Mouse (Mus musculus) thymus, adult 2 months (tissue): ENCODE data around the gene Dmwd. TPM values are rescaled to one million over a fixed set of nuclear protein-coding genes. Genes with fewer than 3 reads are reported as not detected.

Experiments used
- DNase-seq: peaks from one replicate; pipeline ENCODE4 v3.0.0; 2021
- H3K27ac ChIP-seq: fragments of 200-500 bp; 2 replicates; pipeline ENCODE4 v1.5.1; 2012; ENCODE audit warnings: low read length, control low read depth; ENCODE audit not compliant: control insufficient read depth, insufficient read depth
- H3K27me3 ChIP-seq: fragments of 200-500 bp; 2 replicates; pipeline ENCODE4 v1.6.1; 2012; ENCODE audit warnings: mild to moderate bottlenecking, low read length, moderate library complexity, mixed read lengths; ENCODE audit not compliant: control insufficient read depth, insufficient read depth
- H3K36me3 ChIP-seq: fragments of 200-500 bp; 2 replicates; pipeline ENCODE4 v1.6.1; 2012; ENCODE audit warnings: mild to moderate bottlenecking, low read length, moderate library complexity; ENCODE audit not compliant: control insufficient read depth, insufficient read depth
- H3K4me1 ChIP-seq: fragments of 200-500 bp; replicated peaks from 2 replicates; pipeline ENCODE4 v1.6.1; 2012; ENCODE audit warnings: low read length; ENCODE audit not compliant: control insufficient read depth, insufficient read depth
- H3K4me3 ChIP-seq: fragments of 200-500 bp; 2 replicates; pipeline ENCODE4 v1.5.1; 2012; ENCODE audit warnings: mild to moderate bottlenecking, low read length, control low read depth, moderate library complexity; ENCODE audit not compliant: control insufficient read depth, insufficient read depth
- CTCF ChIP-seq: fragments of 200-500 bp; IDR thresholded peaks from 2 replicates; pipeline ENCODE4 v1.5.1; 2012; ENCODE audit warnings: mild to moderate bottlenecking, control low read depth, low read length, moderate library complexity, borderline replicate concordance; ENCODE audit not compliant: control insufficient read depth, poor library complexity, insufficient read depth; ENCODE audit errors: extremely low read depth
- POLR2A ChIP-seq: fragments of 200-500 bp; IDR thresholded peaks from 2 replicates; pipeline ENCODE4 v1.6.1; 2012; ENCODE audit warnings: mild to moderate bottlenecking, low read length, control low read depth, moderate library complexity; ENCODE audit not compliant: control insufficient read depth, poor library complexity, insufficient read depth; ENCODE audit errors: extremely low read depth
- WGBS: fragments of 180-500 bp; shearing (Covaris S2); methylation state at CpG from one replicate; pipeline ENCODE4 v1.1.7; 2018; 5-methylcytosine and 5-hydroxymethylcytosine counted together
- polyA plus RNA-seq: library from polyadenylated mRNA; depleted of rRNA; stranded (reverse); fragments of >200 nt; gene quantifications from 2 replicates; pipeline ENCODE4 v1.2.3, GENCODE M21; 2012

Gene Dmwd
- polyA plus RNA-seq, 1 experiment = 55.6 TPM

- TF ChIP-seq POLR2A (no peak), CTCF (no peak)
- H3K36me3 ChIP-seq = peaks cover 64% of the 10 kb centered on the region
- 79% methylated on average over 14 of the region's 14 CpGs for WGBS
These were observed 28.0 kb upstream of the Dmwd start for GRCm38 (mm10) chr7:19048006-19048527.

GRCm38 (mm10) chr7:19049252-19049651 is 26.8 kb upstream of the Dmwd start:
- DNase-seq = no peak
- peaks cover 54% of the 10 kb centered on the region for H3K36me3 ChIP-seq
- H3K4me1 ChIP-seq = no peaks in the 10 kb centered on the region
- TF ChIP-seq CTCF (no peak), POLR2A (no peak)
- no peaks in the 10 kb centered on the region for H3K27me3 ChIP-seq
- H3K27ac ChIP-seq = no peak overlapping the region
- 93% methylated on average over 5 of the region's 5 CpGs for WGBS
- no peak overlapping the region for H3K4me3 ChIP-seq

More at GRCm38 (mm10) chr7:19048006-19048527, 28.0 kb upstream of the Dmwd start:
- no peak for DNase-seq
- Histone ChIP-seq H3K27ac (no peak overlapping the region), H3K4me1 (no peaks in the 10 kb centered on the region), H3K4me3 (no peak overlapping the region), H3K27me3 (no peaks in the 10 kb centered on the region)

DNA sequence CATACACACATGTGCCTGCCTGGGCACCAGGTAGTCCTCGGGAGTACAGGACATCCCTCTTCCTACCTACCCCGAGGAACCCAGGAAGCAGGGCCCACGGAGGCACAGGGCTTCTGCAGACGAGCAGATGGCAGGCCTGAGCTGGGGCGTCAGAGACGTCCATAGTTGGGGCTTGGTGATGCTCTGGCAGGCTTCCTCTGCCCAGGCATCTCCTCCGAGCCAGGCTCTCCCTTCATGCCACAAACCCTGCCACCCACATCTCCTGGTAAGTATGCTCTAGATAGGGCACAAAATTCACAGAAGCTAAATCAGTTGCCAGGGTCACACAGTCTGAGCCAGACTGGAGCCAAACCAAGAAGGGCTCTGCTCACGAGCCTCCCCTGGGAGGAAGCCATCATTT is 25.9 kb upstream of the Dmwd start:
- no peak for TF ChIP-seq POLR2A
- no peak for TF ChIP-seq CTCF
- Histone ChIP-seq H3K4me1 (no peaks in the 10 kb centered on the region), H3K27ac (no peak overlapping the region), H3K27me3 (no peaks in the 10 kb centered on the region), H3K36me3 (peaks cover 45% of the 10 kb centered on the region), H3K4me3 (no peak overlapping the region)
- no peak for DNase-seq
- 93% methylated on average over 8 of the region's 8 CpGs for WGBS

DNA sequence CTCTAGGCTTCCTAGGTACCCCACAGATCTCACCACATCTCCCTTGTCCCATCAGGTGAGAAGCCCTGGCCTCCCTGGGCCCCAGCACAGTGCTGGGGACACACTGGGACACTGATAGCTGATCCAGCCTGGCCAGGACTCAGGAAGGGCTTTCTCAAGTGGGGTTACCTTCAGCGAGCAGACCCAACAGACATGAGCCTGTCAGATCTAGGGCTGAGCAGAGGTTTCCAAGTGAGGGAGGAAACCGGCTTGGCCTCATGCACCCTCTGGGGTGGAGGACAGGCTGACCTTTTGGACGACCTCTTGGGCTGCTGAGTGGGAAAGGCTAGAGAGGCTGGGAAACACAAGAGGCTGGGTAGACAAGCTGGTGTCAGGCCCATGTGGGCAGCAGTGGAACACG is 24.9 kb upstream of the Dmwd start:
- no peak for DNase-seq
- 93% methylated on average over 4 of the region's 4 CpGs for WGBS
- Histone ChIP-seq H3K4me3 (no peak overlapping the region), H3K27ac (no peak overlapping the region), H3K36me3 (peaks cover 36% of the 10 kb centered on the region), H3K4me1 (no peaks in the 10 kb centered on the region), H3K27me3 (no peaks in the 10 kb centered on the region)
- TF ChIP-seq CTCF (no peak), POLR2A (no peak)

GRCm38 (mm10) chr7:19052345-19053135 is 23.5 kb upstream of the Dmwd start:
- Histone ChIP-seq H3K4me3 (no peak overlapping the region), H3K4me1 (no peaks in the 10 kb centered on the region), H3K36me3 (peaks cover 23% of the 10 kb centered on the region), H3K27ac (no peak overlapping the region), H3K27me3 (no peaks in the 10 kb centered on the region)
- WGBS = 95% methylated on average over 15 of the region's 15 CpGs
- TF ChIP-seq CTCF (no peak), POLR2A (no peak)
- no peak for DNase-seq

GRCm38 (mm10) chr7:19053136-19053532 is 22.9 kb upstream of the Dmwd start:
- Histone ChIP-seq H3K27ac (no peak overlapping the region), H3K27me3 (no peaks in the 10 kb centered on the region), H3K4me3 (no peak overlapping the region), H3K4me1 (no peaks in the 10 kb centered on the region), H3K36me3 (peaks cover 20% of the 10 kb centered on the region)
- no peak for DNase-seq
- TF ChIP-seq CTCF (no peak), POLR2A (no peak)
- WGBS = 99% methylated on average over 7 of the region's 7 CpGs
